Mouse (Mus musculus): ENCODE results near the gene Ghsr. TPM values are rescaled to one million over a fixed set of nuclear protein-coding genes. Genes with fewer than 3 reads are reported as not detected.

Ghsr gene
- not detected in 2 replicates for polyA plus RNA-seq (2021; fragmentation: Nextera tagmentation)
- long read RNA-seq, experiment 1, result 0 reads
- long read RNA-seq, experiment 2, result 0 reads

DNA sequence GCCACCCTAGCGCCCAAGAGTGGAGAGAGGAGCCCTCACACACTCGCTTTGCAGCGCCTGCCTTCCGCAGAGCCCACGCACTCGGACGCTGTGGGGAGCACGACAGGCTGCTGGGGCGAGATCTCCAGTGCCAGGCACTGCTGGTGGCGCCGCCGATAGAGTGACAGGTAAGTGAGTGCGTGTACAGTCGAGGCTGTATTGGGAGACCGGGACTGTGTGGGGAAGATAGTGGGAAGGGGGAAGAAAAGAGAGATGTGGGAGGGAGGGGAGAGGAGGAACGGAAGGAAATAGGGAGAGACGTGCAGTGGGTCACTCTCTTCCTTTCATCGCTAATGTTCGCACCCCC is at the start of gene Ghsr:
Gene Ghsr (plus strand): TSS at position 76 of the 346 bp plus-strand sequence.

Other genes with a start within 250 kb of the Ghsr start
- 0.12 and 0.20 TPM in 2 replicates for gene Ect2, start 217.5 kb upstream of the Ghsr start, polyA plus RNA-seq (2021; fragmentation: Nextera tagmentation)
- 90.2 and 114 TPM in 2 replicates for gene Nceh1, start 188.4 kb upstream of the Ghsr start, polyA plus RNA-seq (2021; fragmentation: Nextera tagmentation)
- 0.59 and 0.94 TPM in 2 replicates for gene Tnfsf10, start 54.3 kb upstream of the Ghsr start, polyA plus RNA-seq (2021; fragmentation: Nextera tagmentation)